Mouse (Mus musculus): Measurements from ENCODE around the gene Rasl12. TPM values are rescaled to one million over a fixed set of nuclear protein-coding genes. Genes with fewer than 3 reads are reported as not detected.
A peak's percentile ranks its signal among the peaks of the same experiment; 100 is the strongest.

The Rasl12 gene
- polyA plus RNA-seq, 1 experiment from 2014 or later, result 10.4 TPM

- H3K4me1 ChIP-seq (replicated peaks; ENCODE audit: insufficient read depth, low read length), result no peaks in the 10 kb centered on the region
- no peak overlapping the region for H3K4me2 ChIP-seq (ENCODE audit: low read length)
- no peak for TF ChIP-seq CTCF (IDR thresholded peaks at IDR 0.05; ENCODE audit: low read depth)
- 0 out of 2 replicates have a peak overlapping the region, but pooled peaks have one; percentile 31 for H3K9ac ChIP-seq (ENCODE audit: low read depth, low read length)
- H3K27me3 ChIP-seq (ENCODE audit: insufficient read depth, low read length), result no peaks in the 10 kb centered on the region
- no peak for DNase-seq (ENCODE audit: low spot score)
- H3K9me3 ChIP-seq (replicated peaks; ENCODE audit: low read length), result no peaks in the 10 kb centered on the region
- no peak overlapping the region for H3K4me3 ChIP-seq (replicated peaks; ENCODE audit: low read depth, low read length)
- H3K27ac ChIP-seq, result no peak overlapping the region
- no peaks in the 10 kb centered on the region for H3K36me3 ChIP-seq (ENCODE audit: insufficient read depth, low read length)
- WGBS, result 67% methylated on average over 15 of the region's 15 CpGs
- no peak for ATAC-seq (replicated peaks; ENCODE audit: low FRiP score, low read depth)
Observed at GRCm38 (mm10) chr9:65404331-65405183, 6.3 kb downstream of the Rasl12 start.

GRCm38 (mm10) chr9:65405184-65405449, 6.8 kb downstream of the Rasl12 start:
- DNase-seq (ENCODE audit: low spot score) (no peak), ATAC-seq (replicated peaks; ENCODE audit: low FRiP score, low read depth) (no peak)
- Histone ChIP-seq H3K27me3 (ENCODE audit: insufficient read depth, low read length) (no peaks in the 10 kb centered on the region), H3K4me3 (replicated peaks; ENCODE audit: low read depth, low read length) (no peak overlapping the region), H3K36me3 (ENCODE audit: insufficient read depth, low read length) (no peaks in the 10 kb centered on the region), H3K27ac (no peak overlapping the region), H3K9ac (ENCODE audit: low read depth, low read length) (no peak overlapping the region), H3K4me1 (replicated peaks; ENCODE audit: insufficient read depth, low read length) (no peaks in the 10 kb centered on the region), H3K9me3 (replicated peaks; ENCODE audit: low read length) (no peaks in the 10 kb centered on the region), H3K4me2 (ENCODE audit: low read length) (no peak overlapping the region)
- TF ChIP-seq CTCF (IDR thresholded peaks at IDR 0.05; ENCODE audit: low read depth), result no peak
- 81% methylated on average over 2 of the region's 2 CpGs for WGBS

- no peak overlapping the region for H3K4me3 ChIP-seq (replicated peaks; ENCODE audit: low read depth, low read length)
- no peaks in the 10 kb centered on the region for H3K4me1 ChIP-seq (replicated peaks; ENCODE audit: insufficient read depth, low read length)
- no peak overlapping the region for H3K9ac ChIP-seq (ENCODE audit: low read depth, low read length)
- no peaks in the 10 kb centered on the region for H3K36me3 ChIP-seq (ENCODE audit: insufficient read depth, low read length)
- ATAC-seq (replicated peaks; ENCODE audit: low FRiP score, low read depth), result no peak
- no peaks in the 10 kb centered on the region for H3K27me3 ChIP-seq (ENCODE audit: insufficient read depth, low read length)
- no peak overlapping the region for H3K27ac ChIP-seq
- no peak overlapping the region for H3K4me2 ChIP-seq (ENCODE audit: low read length)
- TF ChIP-seq CTCF (IDR thresholded peaks at IDR 0.05; ENCODE audit: low read depth), result no peak
- 74% methylated on average over 5 of the region's 5 CpGs for WGBS
- no peak for DNase-seq (ENCODE audit: low spot score)
- no peaks in the 10 kb centered on the region for H3K9me3 ChIP-seq (replicated peaks; ENCODE audit: low read length)
Observed at GRCm38 (mm10) chr9:65407327-65407726, 9.0 kb downstream of the Rasl12 start.

- no peak for TF ChIP-seq CTCF (IDR thresholded peaks at IDR 0.05; ENCODE audit: low read depth)
- ATAC-seq (replicated peaks; ENCODE audit: low FRiP score, low read depth) (no peak), DNase-seq (ENCODE audit: low spot score) (no peak)
- Histone ChIP-seq H3K27ac (no peak overlapping the region), H3K27me3 (ENCODE audit: insufficient read depth, low read length) (no peaks in the 10 kb centered on the region), H3K4me1 (replicated peaks; ENCODE audit: insufficient read depth, low read length) (no peaks in the 10 kb centered on the region), H3K9me3 (replicated peaks; ENCODE audit: low read length) (no peaks in the 10 kb centered on the region), H3K9ac (ENCODE audit: low read depth, low read length) (no peak overlapping the region), H3K4me3 (replicated peaks; ENCODE audit: low read depth, low read length) (no peak overlapping the region), H3K4me2 (ENCODE audit: low read length) (no peak overlapping the region), H3K36me3 (ENCODE audit: insufficient read depth, low read length) (no peaks in the 10 kb centered on the region)
- 64% methylated on average over 3 of the region's 3 CpGs for WGBS
Observed at GRCm38 (mm10) chr9:65407861-65408260, 9.6 kb downstream of the Rasl12 start.

- Histone ChIP-seq H3K27me3 (ENCODE audit: insufficient read depth, low read length) (no peaks in the 10 kb centered on the region), H3K4me2 (ENCODE audit: low read length) (no peak overlapping the region), H3K4me3 (replicated peaks; ENCODE audit: low read depth, low read length) (no peak overlapping the region), H3K36me3 (ENCODE audit: insufficient read depth, low read length) (no peaks in the 10 kb centered on the region), H3K27ac (no peak overlapping the region), H3K4me1 (replicated peaks; ENCODE audit: insufficient read depth, low read length) (no peaks in the 10 kb centered on the region), H3K9me3 (replicated peaks; ENCODE audit: low read length) (no peaks in the 10 kb centered on the region), H3K9ac (ENCODE audit: low read depth, low read length) (no peak overlapping the region)
- ATAC-seq (replicated peaks; ENCODE audit: low FRiP score, low read depth) (peak; percentile 74), DNase-seq (ENCODE audit: low spot score) (no peak)
- 45% methylated on average over 5 of the region's 5 CpGs for WGBS
- no peak for TF ChIP-seq CTCF (IDR thresholded peaks at IDR 0.05; ENCODE audit: low read depth)
Observed at GRCm38 (mm10) chr9:65408871-65409295, 10.6 kb downstream of the Rasl12 start.

GRCm38 (mm10) chr9:65410378-65410777, 12.1 kb downstream of the Rasl12 start:
- TF ChIP-seq CTCF (IDR thresholded peaks at IDR 0.05; ENCODE audit: low read depth), result no peak
- H3K9me3 ChIP-seq (replicated peaks; ENCODE audit: low read length), result no peaks in the 10 kb centered on the region
- H3K4me1 ChIP-seq (replicated peaks; ENCODE audit: insufficient read depth, low read length), result no peaks in the 10 kb centered on the region
- DNase-seq (ENCODE audit: low spot score) (no peak), ATAC-seq (replicated peaks; ENCODE audit: low FRiP score, low read depth) (no peak)
- no peak overlapping the region for H3K9ac ChIP-seq (ENCODE audit: low read depth, low read length)
- no peak overlapping the region for H3K4me3 ChIP-seq (replicated peaks; ENCODE audit: low read depth, low read length)
- no peaks in the 10 kb centered on the region for H3K36me3 ChIP-seq (ENCODE audit: insufficient read depth, low read length)
- no peak overlapping the region for H3K27ac ChIP-seq
- WGBS, result 91% methylated on average over 8 of the region's 8 CpGs
- no peak overlapping the region for H3K4me2 ChIP-seq (ENCODE audit: low read length)
- no peaks in the 10 kb centered on the region for H3K27me3 ChIP-seq (ENCODE audit: insufficient read depth, low read length)

GRCm38 (mm10) chr9:65411326-65411725, 13.0 kb downstream of the Rasl12 start:
- Histone ChIP-seq H3K9ac (ENCODE audit: low read depth, low read length) (no peak overlapping the region), H3K27ac (no peak overlapping the region), H3K4me2 (ENCODE audit: low read length) (no peak overlapping the region), H3K4me3 (replicated peaks; ENCODE audit: low read depth, low read length) (no peak overlapping the region), H3K36me3 (ENCODE audit: insufficient read depth, low read length) (no peaks in the 10 kb centered on the region), H3K9me3 (replicated peaks; ENCODE audit: low read length) (no peaks in the 10 kb centered on the region), H3K4me1 (replicated peaks; ENCODE audit: insufficient read depth, low read length) (no peaks in the 10 kb centered on the region), H3K27me3 (ENCODE audit: insufficient read depth, low read length) (no peaks in the 10 kb centered on the region)
- DNase-seq (ENCODE audit: low spot score) (no peak), ATAC-seq (replicated peaks; ENCODE audit: low FRiP score, low read depth) (no peak)
- no peak for TF ChIP-seq CTCF (IDR thresholded peaks at IDR 0.05; ENCODE audit: low read depth)
- WGBS, result 71% methylated on average over 3 of the region's 3 CpGs

All from kidney, postnatal 0 days (tissue).